Mouse (Mus musculus): Measurements from ENCODE around the gene Gm20695. TPM values are rescaled to one million over a fixed set of nuclear protein-coding genes. Genes with fewer than 3 reads are reported as not detected.

Gene Gm20695
- polyA plus RNA-seq, 2 experiments, result 0.17 to 0.46 TPM

- Histone ChIP-seq H3K9ac (replicated peaks) (no peak overlapping the region), H3K4me1 (replicated peaks; ENCODE audit: control insufficient read depth in 2 of 2, insufficient read depth in 2 of 2, low read length in 1 of 2) (no peaks in the 10 kb centered on the region), H3K27me3 (ENCODE audit: control insufficient read depth, insufficient read depth, low read length) (no peaks in the 10 kb centered on the region), H3K4me3 (ENCODE audit: insufficient read depth in 1 of 2, low read depth in 2 of 2, low read length in 2 of 2) (no peak overlapping the region), H3K4me2 (ENCODE audit: low read depth) (no peak overlapping the region), H3K27ac (no peak overlapping the region), H3K36me3 (replicated peaks; ENCODE audit: control insufficient read depth, insufficient read depth, low read depth) (no peaks in the 10 kb centered on the region), H3K9me3 (ENCODE audit: control insufficient read depth, low read length) (no peaks in the 10 kb centered on the region)
- DNase-seq (ENCODE audit: low read depth in 3 of 3, low spot score in 3 of 3) (no peak), ATAC-seq (ENCODE audit: insufficient read depth) (no peak)
- 79% methylated on average over 1 of the region's 1 CpGs for WGBS (ENCODE audit: insufficient replicate concordance)
- no peak for TF ChIP-seq EP300 (IDR thresholded peaks at IDR 0.05; ENCODE audit: low read depth)
- TF ChIP-seq CTCF (IDR thresholded peaks at IDR 0.05; ENCODE audit: low read depth), result no peak
These were observed 66.7 kb downstream of the Gm20695 start for GRCm38 (mm10) chr16:3951141-3951540.

- no peak for TF ChIP-seq EP300 (IDR thresholded peaks at IDR 0.05; ENCODE audit: low read depth)
- no peak for TF ChIP-seq CTCF (IDR thresholded peaks at IDR 0.05; ENCODE audit: low read depth)
These were observed 71.9 kb downstream of the Gm20695 start for GRCm38 (mm10) chr16:3956369-3956768.

GRCm38 (mm10) chr16:3959261-3959660 is 74.8 kb downstream of the Gm20695 start:
- ATAC-seq (ENCODE audit: insufficient read depth) (no peak), DNase-seq (ENCODE audit: low read depth in 3 of 3, low spot score in 3 of 3) (no peak)
- TF ChIP-seq CTCF (IDR thresholded peaks at IDR 0.05; ENCODE audit: low read depth) (no peak), EP300 (IDR thresholded peaks at IDR 0.05; ENCODE audit: low read depth) (no peak)
- H3K9ac ChIP-seq (replicated peaks), result no peak overlapping the region
- H3K4me3 ChIP-seq (ENCODE audit: insufficient read depth in 1 of 2, low read depth in 2 of 2, low read length in 2 of 2), result no peak overlapping the region
- no peaks in the 10 kb centered on the region for H3K9me3 ChIP-seq (ENCODE audit: control insufficient read depth, low read length)
- no peaks in the 10 kb centered on the region for H3K4me1 ChIP-seq (replicated peaks; ENCODE audit: control insufficient read depth in 2 of 2, insufficient read depth in 2 of 2, low read length in 1 of 2)
- no peaks in the 10 kb centered on the region for H3K27me3 ChIP-seq (ENCODE audit: control insufficient read depth, insufficient read depth, low read length)
- H3K27ac ChIP-seq, result no peak overlapping the region
- no peaks in the 10 kb centered on the region for H3K36me3 ChIP-seq (replicated peaks; ENCODE audit: control insufficient read depth, insufficient read depth, low read depth)
- WGBS (ENCODE audit: insufficient replicate concordance), result 39% methylated on average over 2 of the region's 2 CpGs
- no peak overlapping the region for H3K4me2 ChIP-seq (ENCODE audit: low read depth)

More at GRCm38 (mm10) chr16:3956369-3956768, 71.9 kb downstream of the Gm20695 start:
- no peaks in the 10 kb centered on the region for H3K27me3 ChIP-seq (ENCODE audit: control insufficient read depth, insufficient read depth, low read length)
- no peaks in the 10 kb centered on the region for H3K4me1 ChIP-seq (replicated peaks; ENCODE audit: control insufficient read depth in 2 of 2, insufficient read depth in 2 of 2, low read length in 1 of 2)
- no peak overlapping the region for H3K4me3 ChIP-seq (ENCODE audit: insufficient read depth in 1 of 2, low read depth in 2 of 2, low read length in 2 of 2)
- WGBS (ENCODE audit: insufficient replicate concordance), result 75% methylated on average over 6 of the region's 6 CpGs
- no peak for DNase-seq (ENCODE audit: low read depth in 3 of 3, low spot score in 3 of 3)
- no peaks in the 10 kb centered on the region for H3K9me3 ChIP-seq (ENCODE audit: control insufficient read depth, low read length)
- no peaks in the 10 kb centered on the region for H3K36me3 ChIP-seq (replicated peaks; ENCODE audit: control insufficient read depth, insufficient read depth, low read depth)
- H3K27ac ChIP-seq, result no peak overlapping the region
- no peak overlapping the region for H3K9ac ChIP-seq (replicated peaks)
- H3K4me2 ChIP-seq (ENCODE audit: low read depth), result no peak overlapping the region
- no peak for ATAC-seq (ENCODE audit: insufficient read depth)

- no peak overlapping the region for H3K4me3 ChIP-seq (ENCODE audit: insufficient read depth in 1 of 2, low read depth in 2 of 2, low read length in 2 of 2)
- H3K27ac ChIP-seq, result no peak overlapping the region
- H3K27me3 ChIP-seq (ENCODE audit: control insufficient read depth, insufficient read depth, low read length), result no peaks in the 10 kb centered on the region
- no peaks in the 10 kb centered on the region for H3K4me1 ChIP-seq (replicated peaks; ENCODE audit: control insufficient read depth in 2 of 2, insufficient read depth in 2 of 2, low read length in 1 of 2)
- H3K9me3 ChIP-seq (ENCODE audit: control insufficient read depth, low read length), result no peaks in the 10 kb centered on the region
- ATAC-seq (ENCODE audit: insufficient read depth) (no peak), DNase-seq (ENCODE audit: low read depth in 3 of 3, low spot score in 3 of 3) (no peak)
- no peaks in the 10 kb centered on the region for H3K36me3 ChIP-seq (replicated peaks; ENCODE audit: control insufficient read depth, insufficient read depth, low read depth)
- WGBS (ENCODE audit: insufficient replicate concordance), result 71% methylated on average over 10 of the region's 10 CpGs
- no peak overlapping the region for H3K9ac ChIP-seq (replicated peaks)
- H3K4me2 ChIP-seq (ENCODE audit: low read depth), result no peak overlapping the region
- TF ChIP-seq EP300 (IDR thresholded peaks at IDR 0.05; ENCODE audit: low read depth) (no peak), CTCF (IDR thresholded peaks at IDR 0.05; ENCODE audit: low read depth) (no peak)
These were observed 80.5 kb downstream of the Gm20695 start for GRCm38 (mm10) chr16:3964990-3965389.

- Histone ChIP-seq H3K9ac (replicated peaks) (no peak overlapping the region), H3K4me2 (ENCODE audit: low read depth) (no peak overlapping the region), H3K9me3 (ENCODE audit: control insufficient read depth, low read length) (no peaks in the 10 kb centered on the region), H3K27ac (no peak overlapping the region), H3K4me1 (replicated peaks; ENCODE audit: control insufficient read depth in 2 of 2, insufficient read depth in 2 of 2, low read length in 1 of 2) (no peaks in the 10 kb centered on the region), H3K27me3 (ENCODE audit: control insufficient read depth, insufficient read depth, low read length) (no peaks in the 10 kb centered on the region), H3K4me3 (ENCODE audit: insufficient read depth in 1 of 2, low read depth in 2 of 2, low read length in 2 of 2) (no peak overlapping the region), H3K36me3 (replicated peaks; ENCODE audit: control insufficient read depth, insufficient read depth, low read depth) (no peaks in the 10 kb centered on the region)
- DNase-seq (ENCODE audit: low read depth in 3 of 3, low spot score in 3 of 3) (no peak), ATAC-seq (ENCODE audit: insufficient read depth) (no peak)
- TF ChIP-seq CTCF (IDR thresholded peaks at IDR 0.05; ENCODE audit: low read depth) (no peak), EP300 (IDR thresholded peaks at IDR 0.05; ENCODE audit: low read depth) (no peak)
- 67% methylated on average over 3 of the region's 3 CpGs for WGBS (ENCODE audit: insufficient replicate concordance)
These were observed 81.1 kb downstream of the Gm20695 start for GRCm38 (mm10) chr16:3965534-3965933.

Small RNA genes within 50 kb of the gene (microRNA-seq; reads per million reads assigned to microRNA genes)
- gene Gm23493, result not detected

Other genes with a start within 250 kb of the Gm20695 start
- 0.14 and 0.21 TPM in 2 replicates for gene Mefv, start 166.6 kb upstream of the Gm20695 start, polyA plus RNA-seq (2012; rRNA removed)
- 0.27 TPM in 2 replicates for gene Mefv, start 166.6 kb upstream of the Gm20695 start, polyA plus RNA-seq (2014; fragmentation: Nextera tagmentation; extraction: Ambion mirVana)
- gene Zfp263, start 140.6 kb upstream of the Gm20695 start, polyA plus RNA-seq (2012; rRNA removed), result 2.8 and 4.8 TPM in 2 replicates
- gene Zfp263, start 140.6 kb upstream of the Gm20695 start, polyA plus RNA-seq (2014; fragmentation: Nextera tagmentation; extraction: Ambion mirVana), result 4.5 and 6.8 TPM in 2 replicates
- not detected in 2 replicates for gene Olfr15, start 53.8 kb upstream of the Gm20695 start, polyA plus RNA-seq (2012; rRNA removed)
- not detected in 2 replicates for gene Olfr15, start 53.8 kb upstream of the Gm20695 start, polyA plus RNA-seq (2014; fragmentation: Nextera tagmentation; extraction: Ambion mirVana)
- gene Zfp174, start 37.4 kb upstream of the Gm20695 start, polyA plus RNA-seq (2012; rRNA removed), result 0.34 and 0.35 TPM in 2 replicates
- gene Zfp174, start 37.4 kb upstream of the Gm20695 start, polyA plus RNA-seq (2014; fragmentation: Nextera tagmentation; extraction: Ambion mirVana), result 0.22 and 0.27 TPM in 2 replicates
- gene Naa60, start 12.3 kb upstream of the Gm20695 start, polyA plus RNA-seq (2012; rRNA removed), result 14.9 and 15.5 TPM in 2 replicates
- gene Naa60, start 12.3 kb upstream of the Gm20695 start, polyA plus RNA-seq (2014; fragmentation: Nextera tagmentation; extraction: Ambion mirVana), result 19.3 and 20.4 TPM in 2 replicates
- 1.6 and 2.0 TPM in 2 replicates for gene Zfp597, start 87 bp upstream of the Gm20695 start, polyA plus RNA-seq (2012; rRNA removed)
- gene Zfp597, start 87 bp upstream of the Gm20695 start, polyA plus RNA-seq (2014; fragmentation: Nextera tagmentation; extraction: Ambion mirVana), result 1.4 and 2.0 TPM in 2 replicates
- 0.75 and 1.4 TPM in 2 replicates for gene 1700037C18Rik, start 24.0 kb downstream of the Gm20695 start, polyA plus RNA-seq (2012; rRNA removed)
- gene 1700037C18Rik, start 24.0 kb downstream of the Gm20695 start, polyA plus RNA-seq (2014; fragmentation: Nextera tagmentation; extraction: Ambion mirVana), result 1.6 and 2.4 TPM in 2 replicates
- 2.5 and 5.6 TPM in 2 replicates for gene Cluap1, start 24.2 kb downstream of the Gm20695 start, polyA plus RNA-seq (2012; rRNA removed)
- gene Cluap1, start 24.2 kb downstream of the Gm20695 start, polyA plus RNA-seq (2014; fragmentation: Nextera tagmentation; extraction: Ambion mirVana), result 8.4 and 9.2 TPM in 2 replicates
- 0.32 and 0.33 TPM in 2 replicates for gene Nlrc3, start 92.0 kb downstream of the Gm20695 start, polyA plus RNA-seq (2012; rRNA removed)
- 0.05 and 0.09 TPM in 2 replicates for gene Nlrc3, start 92.0 kb downstream of the Gm20695 start, polyA plus RNA-seq (2014; fragmentation: Nextera tagmentation; extraction: Ambion mirVana)
- 13.1 and 15.0 TPM in 2 replicates for gene Slx4, start 119.1 kb downstream of the Gm20695 start, polyA plus RNA-seq (2012; rRNA removed)
- 7.6 and 11.1 TPM in 2 replicates for gene Slx4, start 119.1 kb downstream of the Gm20695 start, polyA plus RNA-seq (2014; fragmentation: Nextera tagmentation; extraction: Ambion mirVana)
- not detected in 2 replicates for gene Dnase1, start 152.3 kb downstream of the Gm20695 start, polyA plus RNA-seq (2012; rRNA removed)
- gene Dnase1, start 152.3 kb downstream of the Gm20695 start, polyA plus RNA-seq (2014; fragmentation: Nextera tagmentation; extraction: Ambion mirVana), result 0.76 and 0.86 TPM in 2 replicates
- 55.3 and 65.9 TPM in 2 replicates for gene Trap1, start 193.2 kb downstream of the Gm20695 start, polyA plus RNA-seq (2012; rRNA removed)
- 78.5 and 87.4 TPM in 2 replicates for gene Trap1, start 193.2 kb downstream of the Gm20695 start, polyA plus RNA-seq (2014; fragmentation: Nextera tagmentation; extraction: Ambion mirVana)